In the genomic region with DNA sequence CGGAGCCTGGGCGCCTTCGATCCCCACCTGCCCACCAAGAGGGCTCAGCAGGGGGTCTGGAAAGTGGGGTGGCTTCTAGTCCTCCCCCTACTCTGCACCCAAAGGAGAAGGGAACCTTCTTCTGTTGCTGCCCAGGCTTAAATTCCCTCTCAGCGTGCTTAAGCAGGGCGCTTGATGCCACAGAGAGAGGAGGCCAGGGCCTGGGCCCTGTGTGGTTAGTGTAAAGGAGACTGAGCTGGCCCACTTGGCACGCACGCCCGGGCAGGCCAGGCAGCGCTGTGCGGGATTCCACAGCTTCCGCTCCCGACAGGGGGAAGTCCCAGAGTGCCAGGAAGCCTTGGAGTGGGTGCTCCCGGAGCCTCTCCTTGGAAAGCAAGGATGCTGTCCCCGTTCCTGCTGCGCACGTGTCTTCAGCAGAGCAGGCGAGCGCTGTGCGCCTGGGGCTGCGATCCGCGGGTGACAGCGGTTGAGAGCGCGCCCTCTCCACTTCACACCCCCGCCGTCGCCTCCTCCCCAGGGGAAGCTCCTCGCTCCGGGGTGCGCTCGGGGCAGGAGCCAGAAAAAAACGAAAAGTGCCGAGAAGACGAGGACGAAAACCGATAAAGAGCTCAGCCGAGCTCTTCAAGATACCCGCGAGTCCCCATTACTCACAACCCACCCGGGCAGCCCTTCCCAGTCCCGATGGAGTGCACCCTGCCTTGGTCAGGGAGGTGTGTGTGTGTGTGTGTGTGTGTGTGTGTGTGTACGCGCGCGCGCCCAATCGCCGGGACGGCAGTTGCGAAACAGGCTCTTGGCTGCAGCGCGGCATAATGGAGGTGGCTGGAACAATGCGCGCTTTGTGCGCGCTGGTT, we compare ENCODE assay signal across 8 mouse cellular contexts.
DNase-seq lines count a peak whose midpoint lies in the region; ATAC-seq and TF ChIP-seq lines count a peak whose summit lies in the region.

No protein-coding gene starts in this region.

- peak overlapping the region; percentile 71 for H3K9ac ChIP-seq in heart, embryonic 12.5 days
- peak overlapping the region; percentile 69 for H3K9ac ChIP-seq in kidney, embryonic 16.5 days (replicated peaks; ENCODE audit: low read length)
- H3K9ac ChIP-seq in liver, adult 2 months (ENCODE audit: low read depth, low read length), result peak overlapping the region; percentile 89
- peak overlapping the region; percentile 74 for H3K9ac ChIP-seq in stomach, embryonic 16.5 days (ENCODE audit: low read length)

- no peaks in the 10 kb centered on the region for H3K79me2 ChIP-seq in liver, adult 2 months (ENCODE audit: control insufficient read depth, insufficient read depth, low read length)

- H3K27me3 ChIP-seq in heart, embryonic 12.5 days (replicated peaks), result peaks cover 75% of the 10 kb centered on the region
- peaks cover 69% of the 10 kb centered on the region for H3K27me3 ChIP-seq in kidney, embryonic 16.5 days (ENCODE audit: insufficient read depth, low read length)
- H3K27me3 ChIP-seq in liver, adult 2 months (ENCODE audit: control insufficient read depth, insufficient read depth, low read length), result no peaks in the 10 kb centered on the region
- H3K27me3 ChIP-seq in stomach, embryonic 16.5 days (ENCODE audit: control insufficient read depth, insufficient read depth, low read length), result peaks cover 40% of the 10 kb centered on the region

- no peak for TF ChIP-seq CTCF in embryonic fibroblast, embryonic 13.5 days (IDR thresholded peaks at IDR 0.05; ENCODE audit: borderline replicate concordance, insufficient read depth, low read length)
- no peak for TF ChIP-seq CTCF in liver, adult 2 months (IDR thresholded peaks at IDR 0.05; ENCODE audit: low read depth, low read length)

- whole genome bisulfite sequencing in heart, embryonic 12.5 days, result 2% methylated on average over 57 of the region's 57 CpGs
- 2% methylated on average over 52 of the region's 57 CpGs for WGBS in kidney, embryonic 16.5 days
- WGBS in liver, adult 2 months, result 1% methylated on average over 57 of the region's 57 CpGs
- WGBS in stomach, embryonic 16.5 days, result 2% methylated on average over 54 of the region's 57 CpGs

- DNase-seq in B cell, adult 2 months, result peak; percentile 30 to 34
- peak; percentile 67 for DNase-seq in adrenal gland, postnatal 25 days
- DNase-seq in liver, adult 2 months (ENCODE audit: extremely low read depth, low read depth, low spot score), result peak; percentile 47

- H3K4me2 ChIP-seq in heart, embryonic 12.5 days, result peak overlapping the region; percentile 82
- peak overlapping the region; percentile 59 for H3K4me2 ChIP-seq in kidney, embryonic 16.5 days (replicated peaks; ENCODE audit: low read depth, low read length)
- H3K4me2 ChIP-seq in stomach, embryonic 16.5 days (ENCODE audit: low read depth, low read length), result peak overlapping the region; percentile 67

- peak; percentile 33 for TF ChIP-seq POLR2A in embryonic fibroblast, embryonic 13.5 days (IDR thresholded peaks at IDR 0.05; ENCODE audit: low read depth, low read length)
- TF ChIP-seq POLR2A in liver, adult 2 months (IDR thresholded peaks at IDR 0.05; ENCODE audit: extremely low read depth, insufficient read depth, low read length), result no peak

- H3K27ac ChIP-seq in embryonic fibroblast, embryonic 13.5 days (ENCODE audit: insufficient read depth, low read length), result peak overlapping the region; percentile 69
- peak overlapping the region; percentile 92 for H3K27ac ChIP-seq in heart, embryonic 12.5 days (ENCODE audit: poor library complexity, severe bottlenecking)
- H3K27ac ChIP-seq in kidney, embryonic 16.5 days (ENCODE audit: low read length), result peak overlapping the region; percentile 92
- peak overlapping the region; percentile 75 for H3K27ac ChIP-seq in liver, adult 2 months (replicated peaks; ENCODE audit: insufficient read depth, low read depth, low read length)
- peak overlapping the region; percentile 90 for H3K27ac ChIP-seq in stomach, embryonic 16.5 days (ENCODE audit: low read length)

- no peaks in the 10 kb centered on the region for H3K36me3 ChIP-seq in heart, embryonic 12.5 days
- H3K36me3 ChIP-seq in kidney, embryonic 16.5 days (ENCODE audit: insufficient read depth, low read length), result no peaks in the 10 kb centered on the region
- no peaks in the 10 kb centered on the region for H3K36me3 ChIP-seq in liver, adult 2 months (ENCODE audit: control insufficient read depth, insufficient read depth, low read length)
- no peaks in the 10 kb centered on the region for H3K36me3 ChIP-seq in stomach, embryonic 16.5 days (ENCODE audit: control insufficient read depth, insufficient read depth, low read length)

- no peaks in the 10 kb centered on the region for H3K9me3 ChIP-seq in heart, embryonic 12.5 days (replicated peaks)
- no peaks in the 10 kb centered on the region for H3K9me3 ChIP-seq in kidney, embryonic 16.5 days (ENCODE audit: low read length)
- no peaks in the 10 kb centered on the region for H3K9me3 ChIP-seq in stomach, embryonic 16.5 days (replicated peaks; ENCODE audit: control insufficient read depth, low read length)

- H3K4me3 ChIP-seq in embryonic fibroblast, embryonic 13.5 days (ENCODE audit: insufficient read depth, low read length), result peak overlapping the region; percentile 38
- peak overlapping the region; percentile 54 for H3K4me3 ChIP-seq in heart, embryonic 12.5 days
- peak overlapping the region; percentile 46 for H3K4me3 ChIP-seq in kidney, embryonic 16.5 days (ENCODE audit: low read length)
- H3K4me3 ChIP-seq in liver, adult 2 months (ENCODE audit: insufficient read depth, low read depth, low read length), result peak overlapping the region; percentile 98
- peak overlapping the region; percentile 51 for H3K4me3 ChIP-seq in stomach, embryonic 16.5 days (replicated peaks; ENCODE audit: low read length)

- ATAC-seq in heart, embryonic 12.5 days (ENCODE audit: insufficient number of reproducible peaks, low FRiP score), result peak; percentile 41
- peak; percentile 43 for ATAC-seq in kidney, embryonic 16.5 days (ENCODE audit: low FRiP score, low TSS enrichment)
- 0 out of 2 replicates have a peak, but pooled peaks have one; percentile 14 for ATAC-seq in monocyte, adult 5-6 weeks (replicated peaks; ENCODE audit: insufficient number of reproducible peaks, low FRiP score, low TSS enrichment, poor library complexity, severe bottlenecking)
- ATAC-seq in stomach, embryonic 16.5 days (ENCODE audit: insufficient read depth, low FRiP score), result peak; percentile 65

- H3K4me1 ChIP-seq in embryonic fibroblast, embryonic 13.5 days (ENCODE audit: control insufficient read depth, insufficient read depth, low read length), result no peaks in the 10 kb centered on the region; the same call in 1 of the 2 replicates
- H3K4me1 ChIP-seq in heart, embryonic 12.5 days (replicated peaks), result peaks cover 39% of the 10 kb centered on the region
- H3K4me1 ChIP-seq in kidney, embryonic 16.5 days (ENCODE audit: insufficient read depth, low read length), result peaks cover 29% of the 10 kb centered on the region
- peaks cover 3% of the 10 kb centered on the region; the same call in 1 of the 2 replicates for H3K4me1 ChIP-seq in liver, adult 2 months (ENCODE audit: control insufficient read depth, insufficient read depth, low read length)
- peaks cover 20% of the 10 kb centered on the region for H3K4me1 ChIP-seq in stomach, embryonic 16.5 days (ENCODE audit: control insufficient read depth, insufficient read depth, low read length)

Comparison
In these comparisons a context has a peak if more than half of its experiments do, and no peak if none do; other contexts are left out.
1. Peak in every context shown above with its lines: DNase-seq, ATAC-seq, H3K4me3 ChIP-seq and H3K27ac ChIP-seq.
2. H3K4me3 ChIP-seq: peak in every context shown above with its lines; median percentile 98 in liver, adult 2 months; 54 in heart, embryonic 12.5 days; 51 in stomach, embryonic 16.5 days; 46 in kidney, embryonic 16.5 days; 38 in embryonic fibroblast, embryonic 13.5 days.
3. ATAC-seq: peak in every context shown above with its lines; median percentile 65 in stomach, embryonic 16.5 days; 43 in kidney, embryonic 16.5 days; 41 in heart, embryonic 12.5 days; 14 in monocyte, adult 5-6 weeks.